Mouse (Mus musculus): ENCODE measurements around the gene Tbl1x.

Tbl1x gene

GRCm38 (mm10) chrX:77608947-77609703 is 98.3 kb downstream of the Tbl1x start:
- DNase-seq (ENCODE audit: low spot score in 2 of 2): no peak

GRCm38 (mm10) chrX:77611938-77612337 is 101.1 kb downstream of the Tbl1x start:
- no peak for DNase-seq (ENCODE audit: low spot score in 2 of 2)

- DNase-seq (ENCODE audit: low spot score in 2 of 2): no peak
Observed at GRCm38 (mm10) chrX:77613041-77613440, 102.2 kb downstream of the Tbl1x start.

GRCm38 (mm10) chrX:77615735-77616293 is 105.0 kb downstream of the Tbl1x start:
- DNase-seq (ENCODE audit: low spot score in 2 of 2): no peak

GRCm38 (mm10) chrX:77617368-77618144 is 106.7 kb downstream of the Tbl1x start:
- no peak for DNase-seq (ENCODE audit: low spot score in 2 of 2)

GRCm38 (mm10) chrX:77630439-77630838 is 119.6 kb downstream of the Tbl1x start:
- DNase-seq (ENCODE audit: low spot score in 2 of 2): no peak

- no peak for DNase-seq (ENCODE audit: low spot score in 2 of 2)
Observed at GRCm38 (mm10) chrX:77636499-77636898, 125.7 kb downstream of the Tbl1x start.

- DNase-seq (ENCODE audit: low spot score in 2 of 2): peak; percentile 38 to 41
Observed at GRCm38 (mm10) chrX:77638076-77638475, 127.3 kb downstream of the Tbl1x start.

GRCm38 (mm10) chrX:77640301-77640700 is 129.5 kb downstream of the Tbl1x start:
- peak; percentile 9 to 34 for DNase-seq (ENCODE audit: low spot score in 2 of 2)

GRCm38 (mm10) chrX:77646164-77646563 is 135.4 kb downstream of the Tbl1x start:
- no peak for DNase-seq (ENCODE audit: low spot score in 2 of 2)

- DNase-seq (ENCODE audit: low spot score in 2 of 2): no peak
Observed at GRCm38 (mm10) chrX:77650246-77650645, 139.4 kb downstream of the Tbl1x start.

GRCm38 (mm10) chrX:77662030-77662429 is 151.2 kb downstream of the Tbl1x start:
- no peak for DNase-seq (ENCODE audit: low spot score in 2 of 2)

GRCm38 (mm10) chrX:77663276-77663675 is 152.5 kb downstream of the Tbl1x start:
- no peak for DNase-seq (ENCODE audit: low spot score in 2 of 2)

GRCm38 (mm10) chrX:77665030-77665429 is 154.2 kb downstream of the Tbl1x start:
- DNase-seq (ENCODE audit: low spot score in 2 of 2): no peak

GRCm38 (mm10) chrX:77666911-77667310 is 156.1 kb downstream of the Tbl1x start:
- DNase-seq (ENCODE audit: low spot score in 2 of 2): no peak

- DNase-seq (ENCODE audit: low spot score in 2 of 2): no peak
Observed at GRCm38 (mm10) chrX:77667441-77667840, 156.6 kb downstream of the Tbl1x start.

GRCm38 (mm10) chrX:77669779-77670550 is 159.2 kb downstream of the Tbl1x start:
- DNase-seq (ENCODE audit: low spot score in 2 of 2): no peak
